Mouse (Mus musculus): ENCODE measurements at regions not wholly inside any gene's neighbourhood (a gene's known extent, or its start where the extent isn't known, plus 50 kb on each side); places are given as distances from the start of the nearest gene placed in this dataset.

GRCm38 (mm10) chr12:71569662-71570061 is 260.0 kb downstream of the Dact1 start:
- Histone ChIP-seq H3K4me3 (no peak overlapping the region), H3K9me3 (no peaks in the 10 kb centered on the region), H3K4me2 (replicated peaks) (no peak overlapping the region), H3K27me3 (replicated peaks) (no peaks in the 10 kb centered on the region), H3K9ac (no peak overlapping the region), H3K27ac (no peak overlapping the region), H3K4me1 (peaks cover 18% of the 10 kb centered on the region), H3K36me3 (no peaks in the 10 kb centered on the region)
- WGBS = 31% methylated on average over 12 of the region's 12 CpGs
- no peak; the same call in 1 of the 2 replicates for ATAC-seq (ENCODE audit: low FRiP score, low read depth)

- Histone ChIP-seq H3K27me3 (replicated peaks) (no peaks in the 10 kb centered on the region), H3K27ac (no peak overlapping the region), H3K4me3 (no peak overlapping the region), H3K9ac (no peak overlapping the region), H3K4me2 (replicated peaks) (no peak overlapping the region), H3K36me3 (no peaks in the 10 kb centered on the region), H3K9me3 (no peaks in the 10 kb centered on the region), H3K4me1 (peaks cover 18% of the 10 kb centered on the region)
- WGBS = 81% methylated on average over 2 of the region's 2 CpGs
- no peak for ATAC-seq (ENCODE audit: low FRiP score, low read depth)
These were observed 260.4 kb downstream of the Dact1 start for GRCm38 (mm10) chr12:71570116-71570515.

- Histone ChIP-seq H3K4me1 (peaks cover 26% of the 10 kb centered on the region), H3K4me2 (replicated peaks) (no peak overlapping the region), H3K4me3 (no peak overlapping the region), H3K36me3 (no peaks in the 10 kb centered on the region), H3K9me3 (no peaks in the 10 kb centered on the region), H3K9ac (no peak overlapping the region), H3K27me3 (replicated peaks) (no peaks in the 10 kb centered on the region), H3K27ac (no peak overlapping the region)
- no peak for ATAC-seq (ENCODE audit: low FRiP score, low read depth)
- 36% methylated on average over 14 of the region's 14 CpGs for WGBS
These were observed 257.9 kb upstream of the Daam1 start for GRCm38 (mm10) chr12:71572833-71573446.

GRCm38 (mm10) chr12:71573456-71573855 is 257.4 kb upstream of the Daam1 start:
- no peak for ATAC-seq (ENCODE audit: low FRiP score, low read depth)
- H3K9me3 ChIP-seq = no peaks in the 10 kb centered on the region
- WGBS = 77% methylated on average over 8 of the region's 8 CpGs
- H3K36me3 ChIP-seq = no peaks in the 10 kb centered on the region
- H3K27me3 ChIP-seq (replicated peaks) = no peaks in the 10 kb centered on the region
- H3K4me2 ChIP-seq (replicated peaks) = no peak overlapping the region
- H3K4me1 ChIP-seq = peaks cover 30% of the 10 kb centered on the region
- no peak overlapping the region for H3K9ac ChIP-seq
- H3K4me3 ChIP-seq = no peak overlapping the region
- no peak overlapping the region for H3K27ac ChIP-seq

- no peak overlapping the region for H3K9ac ChIP-seq
- peaks cover 33% of the 10 kb centered on the region for H3K4me1 ChIP-seq
- no peak overlapping the region for H3K27ac ChIP-seq
- H3K9me3 ChIP-seq = no peaks in the 10 kb centered on the region
- H3K27me3 ChIP-seq (replicated peaks) = no peaks in the 10 kb centered on the region
- H3K4me2 ChIP-seq (replicated peaks) = no peak overlapping the region
- no peak for ATAC-seq (ENCODE audit: low FRiP score, low read depth)
- WGBS = 89% methylated on average over 10 of the region's 10 CpGs
- no peak overlapping the region for H3K4me3 ChIP-seq
- H3K36me3 ChIP-seq = no peaks in the 10 kb centered on the region
These were observed 256.2 kb upstream of the Daam1 start for GRCm38 (mm10) chr12:71574685-71575084.

GRCm38 (mm10) chr12:71577349-71577748 is 253.5 kb upstream of the Daam1 start:
- H3K36me3 ChIP-seq = no peaks in the 10 kb centered on the region
- H3K4me1 ChIP-seq = peaks cover 29% of the 10 kb centered on the region
- no peaks in the 10 kb centered on the region for H3K27me3 ChIP-seq (replicated peaks)
- no peak overlapping the region for H3K9ac ChIP-seq
- ATAC-seq (ENCODE audit: low FRiP score, low read depth) = peak; percentile 31; the same call in 1 of the 2 replicates
- H3K4me2 ChIP-seq (replicated peaks) = peak overlapping the region; percentile 50
- no peak overlapping the region for H3K27ac ChIP-seq
- 0 out of 2 replicates have a peak overlapping the region, but pooled peaks have one; percentile 3 for H3K4me3 ChIP-seq
- no peaks in the 10 kb centered on the region for H3K9me3 ChIP-seq
- WGBS = 7% methylated on average over 9 of the region's 9 CpGs

- 0 out of 2 replicates have a peak, but pooled peaks have one; percentile 23 for ATAC-seq (ENCODE audit: low FRiP score, low read depth)
- Histone ChIP-seq H3K4me3 (no peak overlapping the region), H3K9ac (no peak overlapping the region), H3K36me3 (no peaks in the 10 kb centered on the region), H3K4me1 (peaks cover 23% of the 10 kb centered on the region), H3K9me3 (no peaks in the 10 kb centered on the region), H3K4me2 (replicated peaks) (no peak overlapping the region), H3K27ac (no peak overlapping the region), H3K27me3 (replicated peaks) (no peaks in the 10 kb centered on the region)
- 64% methylated on average over 9 of the region's 9 CpGs for WGBS
These were observed 252.9 kb upstream of the Daam1 start for GRCm38 (mm10) chr12:71578006-71578405.

- no peaks in the 10 kb centered on the region for H3K36me3 ChIP-seq
- H3K27me3 ChIP-seq (replicated peaks) = no peaks in the 10 kb centered on the region
- WGBS = 36% methylated on average over 11 of the region's 11 CpGs
- H3K27ac ChIP-seq = no peak overlapping the region
- no peaks in the 10 kb centered on the region for H3K9me3 ChIP-seq
- H3K4me1 ChIP-seq = peaks cover 22% of the 10 kb centered on the region
- ATAC-seq (ENCODE audit: low FRiP score, low read depth) = peak; percentile 66
- H3K4me2 ChIP-seq (replicated peaks) = no peak overlapping the region
- H3K9ac ChIP-seq = no peak overlapping the region
- no peak overlapping the region for H3K4me3 ChIP-seq
These were observed 252.0 kb upstream of the Daam1 start for GRCm38 (mm10) chr12:71578912-71579311.

GRCm38 (mm10) chr12:71580532-71581290 is 250.2 kb upstream of the Daam1 start:
- H3K4me3 ChIP-seq = no peak overlapping the region
- no peak overlapping the region for H3K4me2 ChIP-seq (replicated peaks)
- H3K27me3 ChIP-seq (replicated peaks) = no peaks in the 10 kb centered on the region
- H3K9me3 ChIP-seq = no peaks in the 10 kb centered on the region
- no peaks in the 10 kb centered on the region for H3K36me3 ChIP-seq
- ATAC-seq (ENCODE audit: low FRiP score, low read depth) = no peak
- H3K27ac ChIP-seq = no peak overlapping the region
- WGBS = 82% methylated on average over 12 of the region's 12 CpGs
- H3K4me1 ChIP-seq = peaks cover 22% of the 10 kb centered on the region
- H3K9ac ChIP-seq = no peak overlapping the region

GRCm38 (mm10) chr12:71584618-71585017 is 246.3 kb upstream of the Daam1 start:
- Histone ChIP-seq H3K36me3 (no peaks in the 10 kb centered on the region), H3K4me1 (peaks cover 4% of the 10 kb centered on the region; the same call in 1 of the 2 replicates), H3K27ac (no peak overlapping the region), H3K4me3 (no peak overlapping the region), H3K4me2 (replicated peaks) (no peak overlapping the region), H3K27me3 (replicated peaks) (no peaks in the 10 kb centered on the region), H3K9me3 (no peaks in the 10 kb centered on the region), H3K9ac (no peak overlapping the region)
- 65% methylated on average over 8 of the region's 8 CpGs for WGBS
- no peak for ATAC-seq (ENCODE audit: low FRiP score, low read depth)

GRCm38 (mm10) chr12:71598641-71599040 is 232.2 kb upstream of the Daam1 start:
- no peaks in the 10 kb centered on the region for H3K27me3 ChIP-seq (replicated peaks)
- no peak overlapping the region for H3K4me2 ChIP-seq (replicated peaks)
- no peak overlapping the region for H3K9ac ChIP-seq
- H3K36me3 ChIP-seq = no peaks in the 10 kb centered on the region
- H3K4me3 ChIP-seq = no peak overlapping the region
- no peak for ATAC-seq (ENCODE audit: low FRiP score, low read depth)
- no peaks in the 10 kb centered on the region for H3K9me3 ChIP-seq
- 80% methylated on average over 9 of the region's 9 CpGs for WGBS
- H3K27ac ChIP-seq = 0 out of 2 replicates have a peak overlapping the region, but pooled peaks have one; percentile 46
- H3K4me1 ChIP-seq = no peaks in the 10 kb centered on the region

- H3K36me3 ChIP-seq = no peaks in the 10 kb centered on the region
- no peak overlapping the region for H3K27ac ChIP-seq
- no peaks in the 10 kb centered on the region for H3K9me3 ChIP-seq
- 79% methylated on average over 8 of the region's 8 CpGs for WGBS
- no peak overlapping the region for H3K4me3 ChIP-seq
- H3K4me1 ChIP-seq = no peaks in the 10 kb centered on the region
- no peak overlapping the region for H3K4me2 ChIP-seq (replicated peaks)
- H3K27me3 ChIP-seq (replicated peaks) = no peaks in the 10 kb centered on the region
- ATAC-seq (ENCODE audit: low FRiP score, low read depth) = no peak
- H3K9ac ChIP-seq = no peak overlapping the region
These were observed 229.7 kb upstream of the Daam1 start for GRCm38 (mm10) chr12:71601091-71601690.
